Mouse (Mus musculus) neural tube, embryonic 11.5 days (tissue): Measurements from ENCODE around the gene Cdh13. TPM values are rescaled to one million over a fixed set of nuclear protein-coding genes. Genes with fewer than 3 reads are reported as not detected.

Experiments
- ATAC-seq: fragments of 200-750 bp; cut with Nextera tagmentation; 2 replicates; pipeline ENCODE4 v1.8.0; 2017; ENCODE audit warnings: moderate number of reproducible peaks, mild to moderate bottlenecking, moderate TSS enrichment, moderate library complexity; ENCODE audit not compliant: insufficient read depth, low FRiP score, low TSS enrichment
- DNase-seq: peaks from one replicate; pipeline ENCODE4 v3.0.0-alpha.2; 2015; ENCODE audit warnings: low spot score
- H3K27ac ChIP-seq: fragments of 300-500 bp; sonication (generic); 2 replicates; pipeline ENCODE4 v1.5.1; 2014; ENCODE audit warnings: low read depth, mild to moderate bottlenecking, low read length
- H3K27me3 ChIP-seq: fragments of 300-500 bp; sonication (generic); 2 replicates; pipeline ENCODE4 v1.6.1; 2014; ENCODE audit warnings: mild to moderate bottlenecking, low read length, mixed read lengths; ENCODE audit not compliant: control insufficient read depth, insufficient read depth
- H3K36me3 ChIP-seq: fragments of 300-500 bp; sonication (generic); 2 replicates; pipeline ENCODE4 v1.6.1; 2014; ENCODE audit warnings: mild to moderate bottlenecking, low read length, moderate library complexity, mixed read lengths; ENCODE audit not compliant: control insufficient read depth, insufficient read depth
- H3K4me1 ChIP-seq: fragments of 300-500 bp; sonication (generic); 2 replicates; pipeline ENCODE4 v1.6.1; 2014; ENCODE audit warnings: low read length, mixed read lengths; ENCODE audit not compliant: control insufficient read depth, insufficient read depth
- H3K4me2 ChIP-seq: fragments of 300-500 bp; sonication (generic); 2 replicates; pipeline ENCODE4 v1.6.1; 2014; ENCODE audit warnings: low read depth, mild to moderate bottlenecking, moderate library complexity
- H3K4me3 ChIP-seq: fragments of 300-500 bp; sonication (generic); 2 replicates; pipeline ENCODE4 v1.5.1; 2014; ENCODE audit warnings: low read depth, low read length
- H3K9ac ChIP-seq: fragments of 300-500 bp; sonication (generic); 2 replicates; pipeline ENCODE4 v1.6.1; 2014; ENCODE audit warnings: mild to moderate bottlenecking, low read length
- H3K9me3 ChIP-seq: fragments of 300-500 bp; sonication (generic); 2 replicates; pipeline ENCODE4 v1.6.1; 2016; ENCODE audit warnings: low read length; ENCODE audit not compliant: control insufficient read depth
- WGBS: fragments of 180-500 bp; shearing (Covaris S2); extraction: QIAGEN DNeasy Blood & Tissue Kit; methylation state at CpG from one replicate; pipeline ENCODE4 v1.1.7; 2014; 5-methylcytosine and 5-hydroxymethylcytosine counted together
- polyA plus RNA-seq: library from polyadenylated mRNA; unstranded; fragments of >200 nt; fragmentation: Nextera tagmentation; extraction: Ambion mirVana; gene quantifications from 2 replicates; pipeline ENCODE4 v1.2.1, GENCODE M21; 2014

Gene Cdh13
- polyA plus RNA-seq, 1 experiment from 2014 or later: 20.5 TPM

GRCm38 (mm10) chr8:118289091-118289490 is 5.6 kb downstream of the Cdh13 start:
- WGBS: 88% methylated on average over 4 of the region's 4 CpGs

GRCm38 (mm10) chr8:118289525-118289924 is 6.0 kb downstream of the Cdh13 start:
- Histone ChIP-seq H3K4me2 (no peak overlapping the region), H3K9me3 (no peaks in the 10 kb centered on the region), H3K4me3 (no peak overlapping the region), H3K9ac (no peak overlapping the region), H3K27ac (no peak overlapping the region), H3K4me1 (no peaks in the 10 kb centered on the region), H3K27me3 (peaks cover 4% of the 10 kb centered on the region), H3K36me3 (no peaks in the 10 kb centered on the region)
- 83% methylated on average over 7 of the region's 7 CpGs for WGBS
- ATAC-seq (no peak), DNase-seq (no peak)

More at GRCm38 (mm10) chr8:118289091-118289490, 5.6 kb downstream of the Cdh13 start:
- Histone ChIP-seq H3K4me1 (no peaks in the 10 kb centered on the region), H3K9ac (no peak overlapping the region), H3K36me3 (no peaks in the 10 kb centered on the region), H3K9me3 (no peaks in the 10 kb centered on the region), H3K4me3 (no peak overlapping the region), H3K4me2 (no peak overlapping the region), H3K27ac (no peak overlapping the region), H3K27me3 (peaks cover 4% of the 10 kb centered on the region)
- no peak for ATAC-seq
- DNase-seq: no peak

GRCm38 (mm10) chr8:118290266-118290665 is 6.7 kb downstream of the Cdh13 start:
- no peak overlapping the region for H3K4me2 ChIP-seq
- H3K4me3 ChIP-seq: no peak overlapping the region
- no peaks in the 10 kb centered on the region for H3K9me3 ChIP-seq
- no peak overlapping the region for H3K9ac ChIP-seq
- no peak for ATAC-seq
- no peak overlapping the region for H3K27ac ChIP-seq
- H3K27me3 ChIP-seq: peaks cover 2% of the 10 kb centered on the region
- no peak for DNase-seq
- no peaks in the 10 kb centered on the region for H3K4me1 ChIP-seq
- no peaks in the 10 kb centered on the region for H3K36me3 ChIP-seq
- WGBS: 65% methylated on average over 6 of the region's 6 CpGs

GRCm38 (mm10) chr8:118296477-118296876 is 12.9 kb downstream of the Cdh13 start:
- Histone ChIP-seq H3K4me3 (no peak overlapping the region), H3K27ac (no peak overlapping the region), H3K4me1 (no peaks in the 10 kb centered on the region), H3K4me2 (no peak overlapping the region), H3K9ac (no peak overlapping the region), H3K9me3 (no peaks in the 10 kb centered on the region), H3K36me3 (no peaks in the 10 kb centered on the region), H3K27me3 (no peaks in the 10 kb centered on the region)
- 93% methylated on average over 5 of the region's 5 CpGs for WGBS
- ATAC-seq: no peak
- DNase-seq: no peak

GRCm38 (mm10) chr8:118306957-118307356 is 23.4 kb downstream of the Cdh13 start:
- DNase-seq: no peak
- WGBS: 94% methylated on average over 10 of the region's 10 CpGs
- Histone ChIP-seq H3K4me3 (no peak overlapping the region), H3K4me1 (no peaks in the 10 kb centered on the region; the same call in 1 of the 2 replicates), H3K27me3 (no peaks in the 10 kb centered on the region), H3K27ac (no peak overlapping the region), H3K9me3 (no peaks in the 10 kb centered on the region), H3K9ac (no peak overlapping the region), H3K4me2 (no peak overlapping the region), H3K36me3 (no peaks in the 10 kb centered on the region)
- ATAC-seq: no peak

GRCm38 (mm10) chr8:118309106-118309505 is 25.6 kb downstream of the Cdh13 start:
- Histone ChIP-seq H3K4me2 (no peak overlapping the region), H3K4me3 (no peak overlapping the region), H3K27ac (no peak overlapping the region), H3K36me3 (no peaks in the 10 kb centered on the region), H3K4me1 (peaks cover 4% of the 10 kb centered on the region), H3K9ac (no peak overlapping the region), H3K9me3 (no peaks in the 10 kb centered on the region), H3K27me3 (no peaks in the 10 kb centered on the region)
- DNase-seq: no peak
- WGBS: 52% methylated on average over 3 of the region's 3 CpGs
- ATAC-seq: no peak

GRCm38 (mm10) chr8:118313426-118314187 is 30.1 kb downstream of the Cdh13 start:
- Histone ChIP-seq H3K9me3 (no peaks in the 10 kb centered on the region), H3K4me3 (no peak overlapping the region), H3K4me2 (peak overlapping the region; percentile 7; the same call in 1 of the 2 replicates), H3K27ac (0 out of 2 replicates have a peak overlapping the region, but pooled peaks have one; percentile 44), H3K9ac (peak overlapping the region; percentile 37), H3K27me3 (no peaks in the 10 kb centered on the region), H3K4me1 (peaks cover 4% of the 10 kb centered on the region), H3K36me3 (no peaks in the 10 kb centered on the region)
- peak; percentile 78 for ATAC-seq
- DNase-seq: peak; percentile 25
- 52% methylated on average over 17 of the region's 17 CpGs for WGBS

- Histone ChIP-seq H3K27me3 (no peaks in the 10 kb centered on the region), H3K9me3 (no peaks in the 10 kb centered on the region), H3K4me1 (peaks cover 4% of the 10 kb centered on the region), H3K4me2 (no peak overlapping the region), H3K4me3 (no peak overlapping the region), H3K27ac (no peak overlapping the region), H3K9ac (peak overlapping the region; percentile 18; the same call in 1 of the 2 replicates), H3K36me3 (no peaks in the 10 kb centered on the region)
- ATAC-seq (peak; percentile 43), DNase-seq (no peak)
- 88% methylated on average over 6 of the region's 6 CpGs for WGBS
These were observed 30.6 kb downstream of the Cdh13 start for GRCm38 (mm10) chr8:118314188-118314563.

- Histone ChIP-seq H3K27me3 (no peaks in the 10 kb centered on the region), H3K4me1 (peaks cover 4% of the 10 kb centered on the region), H3K4me2 (no peak overlapping the region), H3K36me3 (no peaks in the 10 kb centered on the region), H3K27ac (no peak overlapping the region), H3K9ac (no peak overlapping the region), H3K9me3 (no peaks in the 10 kb centered on the region), H3K4me3 (no peak overlapping the region)
- DNase-seq (no peak), ATAC-seq (no peak)
- 92% methylated on average over 7 of the region's 7 CpGs for WGBS
These were observed 31.4 kb downstream of the Cdh13 start for GRCm38 (mm10) chr8:118314932-118315331.
